Mouse (Mus musculus) hindbrain, embryonic 11.5 days (tissue): ENCODE measurements around the gene Kcnn3. TPM values are rescaled to one million over a fixed set of nuclear protein-coding genes. Genes with fewer than 3 reads are reported as not detected.

ENCODE experiments used
- ATAC-seq: fragments of 200-750 bp; cut with Nextera tagmentation; 2 replicates; pipeline ENCODE4 v1.8.0; 2017; ENCODE audit warnings: mild to moderate bottlenecking, moderate TSS enrichment, moderate library complexity; ENCODE audit not compliant: low FRiP score
- DNase-seq: peaks from one replicate; pipeline ENCODE4 v3.0.0-alpha.2; 2015; ENCODE audit warnings: low spot score
- H3K27ac ChIP-seq: fragments of 300-500 bp; sonication (generic); 2 replicates; pipeline ENCODE4 v1.5.1; 2014; ENCODE audit warnings: mild to moderate bottlenecking, low read depth, low read length
- H3K27me3 ChIP-seq: fragments of 300-500 bp; sonication (generic); 2 replicates; pipeline ENCODE4 v1.6.1; 2014; ENCODE audit warnings: mild to moderate bottlenecking, low read length, moderate library complexity, mixed read lengths; ENCODE audit not compliant: control insufficient read depth, insufficient read depth
- H3K36me3 ChIP-seq: fragments of 300-500 bp; sonication (generic); 2 replicates; pipeline ENCODE4 v1.6.1; 2014; ENCODE audit warnings: mild to moderate bottlenecking, low read length, moderate library complexity, mixed read lengths; ENCODE audit not compliant: control insufficient read depth, insufficient read depth
- H3K4me1 ChIP-seq: fragments of 300-500 bp; sonication (generic); replicated peaks from 2 replicates; pipeline ENCODE4 v1.6.1; 2014; ENCODE audit warnings: low read length, mixed read lengths; ENCODE audit not compliant: control insufficient read depth, insufficient read depth
- H3K4me2 ChIP-seq: fragments of 300-500 bp; sonication (generic); replicated peaks from 2 replicates; pipeline ENCODE4 v1.6.1; 2014; ENCODE audit warnings: mild to moderate bottlenecking, low read depth, low read length
- H3K4me3 ChIP-seq: fragments of 300-500 bp; sonication (generic); 2 replicates; pipeline ENCODE4 v1.5.1; 2014; ENCODE audit warnings: low read depth, low read length
- H3K9ac ChIP-seq: fragments of 300-500 bp; sonication (generic); 2 replicates; pipeline ENCODE4 v1.6.1; 2014; ENCODE audit warnings: low read depth, low read length
- H3K9me3 ChIP-seq: fragments of 300-500 bp; sonication (generic); 2 replicates; pipeline ENCODE4 v1.6.1; 2016; ENCODE audit warnings: low read length; ENCODE audit not compliant: control insufficient read depth
- WGBS: fragments of 180-500 bp; shearing (Covaris S2); extraction: QIAGEN DNeasy Blood & Tissue Kit; methylation state at CpG from one replicate; pipeline ENCODE4 v1.1.7; 2014; 5-methylcytosine and 5-hydroxymethylcytosine counted together
- polyA plus RNA-seq: library from polyadenylated mRNA; unstranded; fragments of >200 nt; fragmentation: Nextera tagmentation; extraction: Ambion mirVana; gene quantifications from 2 replicates; pipeline ENCODE4 v1.2.1, GENCODE M21; 2014

Gene Kcnn3
- polyA plus RNA-seq, 1 experiment from 2014 or later: 2.9 TPM

DNA sequence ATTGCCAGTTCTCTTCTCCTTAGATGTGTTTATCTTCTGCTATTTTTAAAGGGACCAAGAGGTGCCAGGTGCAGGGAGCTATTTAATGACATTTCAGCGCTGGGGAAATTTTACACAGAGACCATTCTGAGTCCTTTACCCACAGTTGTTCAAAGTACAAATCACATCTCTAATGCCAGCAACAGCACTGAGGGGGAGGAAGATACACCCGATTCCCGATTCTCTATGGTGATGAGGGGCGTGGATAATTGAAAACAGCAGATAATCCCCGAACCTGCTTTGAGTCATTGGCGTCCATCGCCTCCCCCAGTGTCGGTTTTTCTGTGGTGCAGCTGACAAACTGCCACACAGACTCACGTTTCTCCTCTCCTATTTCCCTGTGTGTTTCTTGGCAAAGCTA, 11.9 kb upstream of the Kcnn3 start:
- H3K27me3 ChIP-seq: no peaks in the 10 kb centered on the region
- 44% methylated on average over 9 of the region's 9 CpGs for WGBS
- no peak overlapping the region for H3K4me2 ChIP-seq

DNA sequence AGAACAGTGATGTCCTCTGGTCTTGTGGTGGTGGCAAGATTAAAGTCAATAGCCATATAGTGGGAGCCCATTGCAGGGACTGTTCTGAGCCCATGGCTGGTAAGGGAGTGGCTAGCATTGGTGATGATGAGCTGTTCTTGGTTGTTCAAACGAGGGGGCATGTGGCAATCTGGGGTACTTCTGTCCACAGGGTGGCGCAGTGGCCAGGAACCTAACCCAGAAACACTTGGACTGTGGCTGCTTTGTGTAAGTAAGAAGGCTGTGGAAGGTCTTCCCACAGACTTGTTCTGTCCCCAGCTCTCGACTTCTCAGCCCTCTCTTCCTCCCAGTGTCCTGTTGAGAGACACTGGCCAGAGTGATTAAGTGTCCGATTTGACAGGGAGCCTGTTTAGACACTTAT, 9.0 kb upstream of the Kcnn3 start:
- Histone ChIP-seq H3K4me2 (peak overlapping the region; percentile 31; the same call in 1 of the 2 replicates), H3K9me3 (no peaks in the 10 kb centered on the region), H3K27me3 (no peaks in the 10 kb centered on the region), H3K4me1 (0 out of 2 replicates have a peak, but pooled peaks cover 5% of the 10 kb centered on the region), H3K4me3 (no peak overlapping the region), H3K27ac (no peak overlapping the region), H3K9ac (no peak overlapping the region), H3K36me3 (no peaks in the 10 kb centered on the region)
- WGBS: 24% methylated on average over 4 of the region's 4 CpGs
- peak; percentile 43 for ATAC-seq
- peak; percentile 80 for DNase-seq

More for the DNA sequence above, 11.9 kb upstream of the Kcnn3 start:
- Histone ChIP-seq H3K4me3 (no peak overlapping the region), H3K27ac (no peak overlapping the region), H3K36me3 (no peaks in the 10 kb centered on the region), H3K4me1 (0 out of 2 replicates have a peak, but pooled peaks cover 5% of the 10 kb centered on the region), H3K9me3 (no peaks in the 10 kb centered on the region), H3K9ac (no peak overlapping the region)
- ATAC-seq (no peak), DNase-seq (no peak)

- H3K4me1 ChIP-seq: 0 out of 2 replicates have a peak, but pooled peaks cover 5% of the 10 kb centered on the region
- DNase-seq: peak; percentile 47
- peak; percentile 45 for ATAC-seq
- H3K4me2 ChIP-seq: peak overlapping the region; percentile 31
- 20% methylated on average over 15 of the region's 15 CpGs for WGBS
- H3K36me3 ChIP-seq: no peaks in the 10 kb centered on the region
- H3K9me3 ChIP-seq: no peaks in the 10 kb centered on the region
- no peak overlapping the region for H3K27ac ChIP-seq
- H3K4me3 ChIP-seq: no peak overlapping the region
- peak overlapping the region; percentile 32; the same call in 1 of the 2 replicates for H3K9ac ChIP-seq
- no peaks in the 10 kb centered on the region for H3K27me3 ChIP-seq
These were observed 8.6 kb upstream of the Kcnn3 start for GRCm38 (mm10) chr3:89511400-89511799.

- Histone ChIP-seq H3K36me3 (no peaks in the 10 kb centered on the region), H3K9ac (no peak overlapping the region), H3K9me3 (no peaks in the 10 kb centered on the region; the same call in 1 of the 2 replicates), H3K27ac (no peak overlapping the region), H3K4me1 (0 out of 2 replicates have a peak, but pooled peaks cover 5% of the 10 kb centered on the region), H3K27me3 (no peaks in the 10 kb centered on the region), H3K4me2 (no peak overlapping the region), H3K4me3 (no peak overlapping the region)
- ATAC-seq (no peak), DNase-seq (peak; percentile 40)
- 95% methylated on average over 2 of the region's 2 CpGs for WGBS
These were observed 7.7 kb upstream of the Kcnn3 start for GRCm38 (mm10) chr3:89512225-89512624.

DNA sequence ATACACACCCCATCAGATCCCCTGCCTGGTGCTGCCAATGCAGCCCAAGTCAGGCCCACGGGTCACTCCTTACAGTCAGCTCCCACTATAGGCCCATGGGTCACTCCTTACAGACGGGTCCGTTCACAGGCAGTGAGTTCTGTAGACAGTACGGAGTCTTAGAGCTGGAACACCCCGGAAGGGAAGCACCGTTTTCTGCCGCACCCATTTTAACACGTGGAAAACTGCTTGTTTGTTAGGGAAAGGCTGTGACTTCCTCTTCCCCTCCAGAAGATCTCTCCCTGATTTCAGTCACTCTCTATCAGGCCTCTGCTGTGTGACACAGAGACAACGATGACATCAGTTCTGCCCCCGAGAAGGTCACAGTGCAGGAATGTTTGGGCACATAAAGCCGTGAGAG, 4.5 kb upstream of the Kcnn3 start:
- Histone ChIP-seq H3K27ac (no peak overlapping the region), H3K4me2 (no peak overlapping the region), H3K9me3 (no peaks in the 10 kb centered on the region; the same call in 1 of the 2 replicates), H3K27me3 (no peaks in the 10 kb centered on the region), H3K36me3 (no peaks in the 10 kb centered on the region), H3K9ac (no peak overlapping the region), H3K4me3 (no peak overlapping the region), H3K4me1 (peaks cover 5% of the 10 kb centered on the region; the same call in 1 of the 2 replicates)
- ATAC-seq (no peak), DNase-seq (no peak)
- 76% methylated on average over 11 of the region's 11 CpGs for WGBS

- Histone ChIP-seq H3K27me3 (peaks cover 5% of the 10 kb centered on the region; the same call in 1 of the 2 replicates), H3K4me3 (no peak overlapping the region), H3K36me3 (no peaks in the 10 kb centered on the region), H3K27ac (no peak overlapping the region), H3K4me1 (peaks cover 6% of the 10 kb centered on the region), H3K9ac (no peak overlapping the region), H3K4me2 (no peak overlapping the region), H3K9me3 (no peaks in the 10 kb centered on the region; the same call in 1 of the 2 replicates)
- no peak for DNase-seq
- WGBS: 87% methylated on average over 5 of the region's 5 CpGs
- ATAC-seq: no peak
These were observed 3.6 kb upstream of the Kcnn3 start for GRCm38 (mm10) chr3:89516321-89516720.

GRCm38 (mm10) chr3:89520618-89521502, 896 bp downstream of the Kcnn3 start:
- 5% methylated on average over 25 of the region's 25 CpGs for WGBS
- H3K9ac ChIP-seq: peak overlapping the region; percentile 40
- no peaks in the 10 kb centered on the region for H3K36me3 ChIP-seq
- DNase-seq (peak; percentile 44), ATAC-seq (no peak; the same call in 1 of the 2 replicates)
- peak overlapping the region; percentile 81 for H3K4me2 ChIP-seq
- peaks cover 12% of the 10 kb centered on the region for H3K27me3 ChIP-seq
- H3K4me3 ChIP-seq: peak overlapping the region; percentile 37
- H3K9me3 ChIP-seq: no peaks in the 10 kb centered on the region; the same call in 1 of the 2 replicates
- peaks cover 9% of the 10 kb centered on the region for H3K4me1 ChIP-seq
- no peak overlapping the region for H3K27ac ChIP-seq

DNA sequence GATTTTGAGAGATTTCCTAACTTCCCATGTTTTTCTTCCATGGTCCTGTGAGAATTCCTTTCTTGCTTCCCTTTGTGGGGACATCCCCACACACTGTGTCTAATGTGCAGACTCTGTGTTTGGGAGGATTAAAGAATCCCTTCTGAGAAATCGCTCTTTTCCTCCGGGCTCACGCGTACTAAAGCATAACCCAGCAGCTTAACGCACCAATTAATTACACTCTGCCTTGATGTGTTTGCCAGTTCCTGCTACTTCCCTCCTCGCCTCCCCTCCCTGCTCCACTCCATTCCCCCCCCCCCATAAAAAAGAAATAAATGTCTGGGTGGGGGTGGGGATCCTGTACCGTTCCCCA, 1.5 kb downstream of the Kcnn3 start:
- no peak overlapping the region for H3K27ac ChIP-seq

More for the DNA sequence above, 1.5 kb downstream of the Kcnn3 start:
- Histone ChIP-seq H3K4me2 (peak overlapping the region; percentile 81), H3K4me1 (peaks cover 9% of the 10 kb centered on the region), H3K9ac (peak overlapping the region; percentile 33; the same call in 1 of the 2 replicates), H3K9me3 (no peaks in the 10 kb centered on the region; the same call in 1 of the 2 replicates), H3K36me3 (no peaks in the 10 kb centered on the region), H3K27me3 (peaks cover 12% of the 10 kb centered on the region), H3K4me3 (peak overlapping the region; percentile 37)
- no peak for ATAC-seq
- 15% methylated on average over 7 of the region's 7 CpGs for WGBS
- DNase-seq: no peak
